Mouse (Mus musculus): ENCODE data around the gene Cd6. TPM values are rescaled to one million over a fixed set of nuclear protein-coding genes. Genes with fewer than 3 reads are reported as not detected.

The Cd6 gene
- total and polyA plus RNA-seq, 3 experiments: 0.09 to 0.73 (median 0.17) TPM

DNA sequence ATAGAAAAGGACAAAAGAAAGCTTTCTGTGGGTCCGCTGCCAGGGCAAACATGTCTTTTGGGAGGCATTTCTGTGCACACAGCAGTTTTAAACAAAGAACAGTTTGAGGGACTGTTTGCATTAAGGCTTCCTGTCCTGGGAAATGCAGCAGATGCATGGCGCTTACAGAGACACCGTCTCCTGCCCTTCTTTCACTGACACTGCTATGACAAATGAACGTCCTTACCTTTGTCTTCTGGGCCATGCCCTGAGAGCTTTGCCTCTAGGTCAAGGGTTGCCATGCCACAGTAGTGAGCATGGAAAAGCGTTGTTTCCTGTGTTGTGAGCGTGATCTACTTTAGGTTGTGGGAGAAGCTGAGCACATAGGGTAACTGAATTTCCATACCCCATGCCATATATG, 71.2 kb downstream of the Cd6 start:
- H3K4me1 ChIP-seq (ENCODE audit: control insufficient read depth in 1 of 2, insufficient read depth in 2 of 2): peaks cover 54 to 94% of the 10 kb centered on the region in 2 experiments

DNA sequence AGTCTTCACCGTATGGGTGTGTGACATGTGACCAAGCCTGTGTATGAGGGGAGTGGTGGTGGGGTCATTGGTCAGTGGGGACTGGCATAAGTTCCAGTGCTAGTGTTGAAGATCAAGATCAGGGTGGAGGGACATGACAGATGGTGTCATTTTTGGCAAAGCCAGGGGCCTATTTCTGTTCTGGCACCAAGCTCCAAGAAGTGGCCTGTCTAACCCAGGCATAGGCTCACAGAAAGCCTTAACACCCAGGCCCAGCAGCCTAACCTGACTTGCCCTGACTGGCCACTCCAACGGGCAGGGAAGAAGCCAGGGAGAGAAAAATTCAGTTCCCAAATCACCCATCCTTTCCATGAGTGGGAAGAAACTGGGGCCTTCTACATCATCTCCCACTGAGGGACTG, 72.3 kb downstream of the Cd6 start:
- H3K4me2 ChIP-seq (ENCODE audit: insufficient read depth, low read depth, poor library complexity, severe bottlenecking): no peak overlapping the region
- in situ Hi-C loops (cut with MboI; ENCODE audit: low pct_ligation_motif_present, low pct_unique_long_range_greater_than_20kb, low sequenced_read_pairs): no loop called here
- peaks cover 21% of the 10 kb centered on the region for H3K79me2 ChIP-seq (replicated peaks; ENCODE audit: control insufficient read depth, extremely low read depth, insufficient read depth, poor library complexity, severe bottlenecking)
- no peak overlapping the region for H3K4me3 ChIP-seq (replicated peaks in 1 of 3; ENCODE audit: low read depth in 2 of 3, low read length in 2 of 3, poor library complexity in 1 of 3)
- TF ChIP-seq NRF1 (IDR thresholded peaks at IDR 0.05; ENCODE audit: low read depth, low read length) (no peak), TCF12 (IDR thresholded peaks at IDR 0.05; ENCODE audit: low read depth, low read length) (no peak), RAD21 (IDR thresholded peaks at IDR 0.05; ENCODE audit: low read depth, low read length) (no peak), MAX (IDR thresholded peaks at IDR 0.05; ENCODE audit: low read length) (no peak), ELF1 (IDR thresholded peaks at IDR 0.05; ENCODE audit: low read depth, low read length) (no peak), ZC3H11A (IDR thresholded peaks at IDR 0.05; ENCODE audit: low read depth, low read length) (no peak), E2F4 (IDR thresholded peaks at IDR 0.05; ENCODE audit: insufficient replicate concordance, low read depth, low read length) (no peak), MXI1 (IDR thresholded peaks at IDR 0.05; ENCODE audit: low read depth, low read length) (no peak), BHLHE40 (IDR thresholded peaks at IDR 0.05; ENCODE audit: low read depth, low read length) (no peak), CHD1 (IDR thresholded peaks at IDR 0.05; ENCODE audit: low read depth, low read length) (no peak)
- H3K9me3 ChIP-seq (replicated peaks; ENCODE audit: low read length): no peaks in the 10 kb centered on the region
- peaks cover 51 to 89% of the 10 kb centered on the region in 2 experiments for H3K4me1 ChIP-seq (ENCODE audit: control insufficient read depth in 1 of 2, insufficient read depth in 2 of 2)
- peak overlapping the region; percentile 8; the same call in 1 of the 2 replicates for H3K27ac ChIP-seq (ENCODE audit: insufficient read depth, low read depth)
- H3K9ac ChIP-seq (ENCODE audit: insufficient read depth, low read depth): no peak overlapping the region; the same call in 1 of the 2 replicates
- no peaks in the 10 kb centered on the region for H3K27me3 ChIP-seq (replicated peaks)
- dilution Hi-C loops (cut with MboI; ENCODE audit: extremely low pct_ligation_motif_present, extremely low pct_unique_long_range_greater_than_20kb, low sequenced_read_pairs): no loop called here
- no peak for DNase-seq (ENCODE audit: extremely low read depth)
- peaks cover 0 to 40% of the 10 kb centered on the region in 2 experiments for H3K36me3 ChIP-seq (replicated peaks in 1 of 2; ENCODE audit: control insufficient read depth in 1 of 2, insufficient read depth in 1 of 2, low read length in 1 of 2)

More for the DNA sequence above, 71.2 kb downstream of the Cd6 start:
- dilution Hi-C loops (cut with MboI; ENCODE audit: extremely low pct_ligation_motif_present, extremely low pct_unique_long_range_greater_than_20kb, low sequenced_read_pairs): no loop called here
- Histone ChIP-seq H3K9me3 (replicated peaks; ENCODE audit: low read length) (no peaks in the 10 kb centered on the region), H3K27ac (ENCODE audit: insufficient read depth, low read depth) (peak overlapping the region; percentile 37; the same call in 1 of the 2 replicates), H3K36me3 (replicated peaks in 1 of 2; ENCODE audit: control insufficient read depth in 1 of 2, insufficient read depth in 1 of 2, low read length in 1 of 2) (peaks cover 0 to 48% of the 10 kb centered on the region in 2 experiments), H3K79me2 (replicated peaks; ENCODE audit: control insufficient read depth, extremely low read depth, insufficient read depth, poor library complexity, severe bottlenecking) (peaks cover 13% of the 10 kb centered on the region), H3K4me3 (replicated peaks in 1 of 3; ENCODE audit: low read depth in 2 of 3, low read length in 2 of 3, poor library complexity in 1 of 3) (peak overlapping the region in 1 of 3 experiments; percentile 22), H3K9ac (ENCODE audit: insufficient read depth, low read depth) (peak overlapping the region; percentile 34; the same call in 1 of the 2 replicates), H3K4me2 (ENCODE audit: insufficient read depth, low read depth, poor library complexity, severe bottlenecking) (peak overlapping the region; percentile 33), H3K27me3 (replicated peaks) (no peaks in the 10 kb centered on the region)
- TF ChIP-seq MAFK (IDR thresholded peaks at IDR 0.05; ENCODE audit: insufficient replicate concordance, low read length): no peak
- no peak for TF ChIP-seq ETS1 (conservative IDR thresholded peaks at IDR 0.05; ENCODE audit: low read depth, low read length)
- TF ChIP-seq NELFE (IDR thresholded peaks at IDR 0.05; ENCODE audit: low read depth, low read length): no peak
- TF ChIP-seq POLR2AphosphoS2 (IDR thresholded peaks at IDR 0.05; ENCODE audit: low read depth, low read length): no peak
- no peak for TF ChIP-seq POLR2A (IDR thresholded peaks at IDR 0.05; ENCODE audit: low read depth, low read length)
- TF ChIP-seq MYC (IDR thresholded peaks at IDR 0.05; ENCODE audit: low read depth, low read length): no peak
- TF ChIP-seq MAX (IDR thresholded peaks at IDR 0.05; ENCODE audit: low read length): no peak
- no peak for TF ChIP-seq UBTF (IDR thresholded peaks at IDR 0.05; ENCODE audit: low read depth, low read length)
- no peak for TF ChIP-seq ELF1 (IDR thresholded peaks at IDR 0.05; ENCODE audit: low read depth, low read length)
- no peak for TF ChIP-seq PAX5 (IDR thresholded peaks at IDR 0.05; ENCODE audit: low read length)
- no peak for TF ChIP-seq JUN (IDR thresholded peaks at IDR 0.05; ENCODE audit: insufficient read depth, low read depth, low read length)
- no peak for TF ChIP-seq HCFC1 (IDR thresholded peaks at IDR 0.05; ENCODE audit: low read depth, low read length)
- no peak for TF ChIP-seq GABPA (IDR thresholded peaks at IDR 0.05; ENCODE audit: insufficient replicate concordance, low read depth, low read length)
- TF ChIP-seq MAZ (IDR thresholded peaks at IDR 0.05; ENCODE audit: low read depth, low read length): no peak
- TF ChIP-seq KAT2A (IDR thresholded peaks at IDR 0.05; ENCODE audit: insufficient replicate concordance, low read length): no peak
- no peak for TF ChIP-seq USF2 (conservative IDR thresholded peaks at IDR 0.05; ENCODE audit: low read depth, low read length)
- TF ChIP-seq MEF2A (IDR thresholded peaks at IDR 0.05; ENCODE audit: borderline replicate concordance, low read depth, low read length): no peak
- TF ChIP-seq SIN3A (IDR thresholded peaks at IDR 0.05; ENCODE audit: low read length): no peak
- no peak for TF ChIP-seq SMC3 (IDR thresholded peaks at IDR 0.05; ENCODE audit: low read depth, low read length)
- no peak for TF ChIP-seq TBP (conservative IDR thresholded peaks at IDR 0.05; ENCODE audit: low read depth, low read length)
- no peak for DNase-seq (ENCODE audit: extremely low read depth)
- in situ Hi-C loops (cut with MboI; ENCODE audit: low pct_ligation_motif_present, low pct_unique_long_range_greater_than_20kb, low sequenced_read_pairs): no loop called here

Data from CH12.LX (cell line).